Mouse (Mus musculus) heart, adult 2 months (tissue): ENCODE data around the gene Uhrf1. TPM values are rescaled to one million over a fixed set of nuclear protein-coding genes. Genes with fewer than 3 reads are reported as not detected.

Source experiments
- DNase-seq, 2 experiments: peaks; one replicate each; pipeline ENCODE4 v3.0.0; 2021
- H3K27ac ChIP-seq: fragments of 200-600 bp; 2 replicates; pipeline ENCODE4 v1.8.1; 2022
- H3K27me3 ChIP-seq: fragments of 200-500 bp; 2 replicates; pipeline ENCODE4 v1.6.1; 2012; ENCODE audit warnings: mild to moderate bottlenecking, low read length, inconsistent platforms, mixed read lengths; ENCODE audit not compliant: control insufficient read depth, insufficient read depth
- H3K36me3 ChIP-seq: fragments of 200-500 bp; 2 replicates; pipeline ENCODE4 v1.6.1; 2012; ENCODE audit warnings: low read length, inconsistent platforms; ENCODE audit not compliant: control insufficient read depth, insufficient read depth
- H3K4me1 ChIP-seq: fragments of 200-500 bp; 2 replicates; pipeline ENCODE4 v1.6.1; 2011; ENCODE audit warnings: low read length; ENCODE audit not compliant: control insufficient read depth, insufficient read depth
- H3K4me3 ChIP-seq: fragments of 200-600 bp; 2 replicates; pipeline ENCODE4 v1.8.1; 2022
- H3K79me2 ChIP-seq: fragments of 200-500 bp; replicated peaks from 2 replicates; pipeline ENCODE4 v1.6.1; 2012; ENCODE audit warnings: mild to moderate bottlenecking, inconsistent platforms, low read length, moderate library complexity, mixed read lengths; ENCODE audit not compliant: control insufficient read depth, insufficient read depth
- H3K9ac ChIP-seq: fragments of 200-500 bp; 2 replicates; pipeline ENCODE4 v1.6.1; 2012; ENCODE audit warnings: low read depth, mild to moderate bottlenecking, control low read depth, inconsistent platforms, low read length, mixed read lengths
- CTCF ChIP-seq: fragments of 200-600 bp; IDR thresholded peaks from 2 replicates; pipeline ENCODE4 v1.8.1; 2022; ENCODE audit warnings: antibody characterized with exemption, mild to moderate bottlenecking, moderate library complexity
- EP300 ChIP-seq: fragments of 200-500 bp; IDR thresholded peaks from 2 replicates; pipeline ENCODE4 v1.6.1; 2011; ENCODE audit warnings: low read depth, low read length, control low read depth; ENCODE audit not compliant: insufficient read depth
- POLR2A ChIP-seq: fragments of 200-500 bp; IDR thresholded peaks from 2 replicates; pipeline ENCODE4 v1.6.1; 2011; ENCODE audit warnings: mild to moderate bottlenecking, low read depth, low read length, control low read depth; ENCODE audit not compliant: insufficient read depth
- WGBS: fragments of 180-500 bp; shearing (Covaris S2); methylation state at CpG from one replicate; pipeline ENCODE4 v1.1.7; 2018; 5-methylcytosine and 5-hydroxymethylcytosine counted together
- intact Hi-C: fragments of 180-260 bp; cut with DNase I; formaldehyde crosslinking; loops from one replicate; pipeline ENCODE4 v1.15.1; 2025
- polyA plus RNA-seq: library from polyadenylated mRNA; depleted of rRNA; stranded (reverse); fragments of >200 nt; gene quantifications from 2 replicates; pipeline ENCODE4 v1.2.3, GENCODE M21; 2012
- total RNA-seq, 2 experiments: library from RNA; stranded (reverse); gene quantifications; 2 replicates each; pipeline ENCODE4 v1.2.3; 2021

Gene Uhrf1
- total and polyA plus RNA-seq, 3 experiments = 1.2 to 2.4 (median 2.0) TPM

DNA sequence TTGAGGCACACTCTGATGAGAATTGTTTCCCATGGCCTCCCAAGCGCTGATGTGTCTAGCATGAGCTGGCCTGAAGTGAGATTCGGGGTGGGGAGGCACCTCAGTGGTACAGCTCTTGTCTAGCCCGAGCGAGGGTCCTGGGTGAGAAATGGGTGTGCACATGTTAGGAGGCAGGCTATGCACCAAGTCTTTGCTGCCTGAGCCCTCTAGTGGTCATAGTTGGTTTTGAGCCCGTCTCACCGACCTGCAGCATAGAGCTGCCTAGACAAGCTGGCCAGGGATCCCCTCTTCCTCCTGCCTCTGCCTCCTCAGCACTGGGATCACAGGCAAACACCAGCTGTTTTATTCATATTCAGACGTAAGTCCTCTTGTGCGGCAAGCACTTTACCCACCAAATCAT lies 39.1 kb upstream of the Uhrf1 start:
- intact Hi-C loops = no loop called here
- WGBS = 16% methylated on average over 8 of the region's 8 CpGs
- Histone ChIP-seq H3K79me2 (peaks cover 4% of the 10 kb centered on the region), H3K4me3 (no peak overlapping the region), H3K9ac (no peak overlapping the region), H3K4me1 (peaks cover 19% of the 10 kb centered on the region), H3K27me3 (no peaks in the 10 kb centered on the region), H3K27ac (peak overlapping the region; percentile 1; the same call in 1 of the 2 replicates), H3K36me3 (peaks cover 10% of the 10 kb centered on the region)
- peak; percentile 78 to 79 for DNase-seq
- peak; percentile 36; the same call in 1 of the 2 replicates for TF ChIP-seq POLR2A
- peak; percentile 76; the same call in 1 of the 2 replicates for TF ChIP-seq EP300
- peak; percentile 84 for TF ChIP-seq CTCF

DNA sequence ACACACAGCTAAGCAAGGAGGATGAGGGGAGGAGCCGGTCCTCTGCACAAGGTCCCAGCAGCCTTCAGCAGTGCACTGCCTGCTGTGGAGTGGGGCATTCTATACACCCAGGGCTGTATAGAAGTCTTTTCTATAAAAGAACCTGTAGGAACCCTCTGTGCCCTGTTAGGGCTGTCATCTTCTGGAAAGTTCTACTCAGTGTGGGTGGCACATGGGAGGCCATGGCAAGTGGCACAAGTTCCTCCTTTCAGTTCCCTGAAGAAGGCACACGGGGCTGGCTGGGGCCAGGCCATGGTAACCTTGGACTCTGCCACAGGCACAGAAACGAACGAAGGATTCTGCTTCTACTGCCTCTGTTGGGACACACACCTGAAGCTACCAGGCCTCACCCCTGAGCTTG lies 38.1 kb upstream of the Uhrf1 start:
- DNase-seq = peak in 1 of 2 experiments; percentile 39

DNA sequence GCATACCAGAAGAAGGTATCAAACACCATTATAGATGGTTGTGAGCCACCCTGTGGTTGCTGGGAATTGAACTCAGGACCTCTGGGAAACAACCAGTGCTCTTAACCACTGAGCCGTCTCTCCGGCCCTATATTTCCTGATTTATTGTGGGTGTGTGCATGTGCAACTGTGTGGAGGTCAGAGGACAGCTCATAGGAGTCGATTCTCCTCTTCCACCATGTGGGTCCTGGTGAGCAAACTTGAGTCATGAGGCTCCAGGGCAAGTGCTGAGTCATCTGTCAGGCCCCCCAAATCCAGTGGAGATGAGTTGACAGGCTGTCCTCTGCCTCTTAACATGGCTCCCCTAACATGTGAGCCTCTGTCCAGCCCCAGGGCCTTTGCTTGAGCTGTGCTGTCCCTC lies 37.3 kb upstream of the Uhrf1 start:
- DNase-seq = no peak
- Histone ChIP-seq H3K27ac (no peak overlapping the region), H3K4me3 (no peak overlapping the region), H3K36me3 (peaks cover 4% of the 10 kb centered on the region), H3K27me3 (no peaks in the 10 kb centered on the region), H3K9ac (no peak overlapping the region), H3K79me2 (no peaks in the 10 kb centered on the region), H3K4me1 (peaks cover 9% of the 10 kb centered on the region)
- intact Hi-C loops = no loop called here
- TF ChIP-seq EP300 (no peak), CTCF (no peak), POLR2A (0 out of 2 replicates have a peak, but pooled peaks have one; percentile 28)
- WGBS = 78% methylated on average over 3 of the region's 3 CpGs

More for the DNA sequence above, 38.1 kb upstream of the Uhrf1 start:
- H3K9ac ChIP-seq = no peak overlapping the region
- no peak overlapping the region for H3K4me3 ChIP-seq
- no peaks in the 10 kb centered on the region for H3K27me3 ChIP-seq
- TF ChIP-seq CTCF (no peak), POLR2A (no peak; the same call in 1 of the 2 replicates), EP300 (no peak)
- peaks cover 12% of the 10 kb centered on the region for H3K4me1 ChIP-seq
- intact Hi-C loops = no loop called here
- 70% methylated on average over 4 of the region's 4 CpGs for WGBS
- peaks cover 2% of the 10 kb centered on the region; the same call in 1 of the 2 replicates for H3K79me2 ChIP-seq
- H3K36me3 ChIP-seq = peaks cover 5% of the 10 kb centered on the region
- H3K27ac ChIP-seq = peak overlapping the region; percentile 8; the same call in 1 of the 2 replicates

DNA sequence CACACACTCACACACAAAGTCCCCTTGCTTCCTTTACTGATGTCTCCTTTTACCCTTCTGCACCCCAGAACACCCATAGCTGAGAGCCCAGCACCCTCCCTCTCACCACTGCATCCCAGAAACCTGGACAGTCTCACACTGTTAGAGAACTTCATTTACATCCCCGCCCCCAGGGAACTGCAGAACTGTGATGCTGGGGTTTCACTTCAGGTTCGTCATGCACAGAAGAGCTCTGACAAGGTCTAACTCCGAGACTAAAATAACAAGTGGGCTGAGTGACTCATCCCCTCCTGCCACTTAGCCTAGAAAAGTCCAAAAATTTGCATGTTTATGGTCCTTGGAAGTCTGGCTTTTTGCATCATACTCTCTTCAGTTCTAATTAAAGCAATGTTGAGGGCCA lies 36.9 kb upstream of the Uhrf1 start:
- Histone ChIP-seq H3K4me1 (peaks cover 9% of the 10 kb centered on the region), H3K27me3 (no peaks in the 10 kb centered on the region), H3K4me3 (no peak overlapping the region), H3K27ac (peak overlapping the region; percentile 11), H3K36me3 (peaks cover 4% of the 10 kb centered on the region), H3K9ac (no peak overlapping the region), H3K79me2 (no peaks in the 10 kb centered on the region)
- no peak for DNase-seq
- WGBS = 27% methylated on average over 3 of the region's 3 CpGs
- TF ChIP-seq CTCF (no peak), EP300 (no peak), POLR2A (no peak)
- intact Hi-C loops = no loop called here

DNA sequence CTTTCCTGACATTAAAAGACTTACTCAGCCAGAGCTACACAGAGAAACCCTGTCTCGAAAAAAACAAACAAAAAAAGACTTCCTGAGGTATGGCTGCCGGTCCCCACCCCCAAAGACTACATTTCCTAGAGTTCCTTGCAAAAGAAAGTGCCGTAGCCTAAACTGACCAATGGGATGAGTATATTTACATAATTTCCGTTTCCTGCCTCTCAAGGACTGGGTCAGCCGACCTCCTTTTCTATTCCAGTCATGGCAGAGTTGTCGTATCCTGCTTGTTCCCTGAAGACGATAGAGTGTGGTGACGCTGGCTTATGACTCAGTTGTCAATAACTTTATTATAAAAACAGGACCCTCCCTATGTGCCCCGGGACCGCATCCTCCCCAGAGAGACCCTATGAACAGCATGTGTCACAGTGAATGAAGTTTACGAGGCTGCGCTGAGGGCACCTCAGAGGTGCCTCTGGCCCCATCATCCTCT lies 33.9 kb upstream of the Uhrf1 start:
- Histone ChIP-seq H3K9ac (peak overlapping the region; percentile 62), H3K4me1 (peaks cover 11% of the 10 kb centered on the region), H3K27me3 (no peaks in the 10 kb centered on the region), H3K36me3 (no peaks in the 10 kb centered on the region), H3K79me2 (no peaks in the 10 kb centered on the region; the same call in 1 of the 2 replicates), H3K4me3 (peak overlapping the region; percentile 59), H3K27ac (peak overlapping the region; percentile 95)
- intact Hi-C loops = no loop called here
- 12% methylated on average over 12 of the region's 12 CpGs for WGBS
- TF ChIP-seq EP300 = 0 out of 2 replicates have a peak, but pooled peaks have one; percentile 62
- no peak for TF ChIP-seq CTCF
- peak; percentile 94 for TF ChIP-seq POLR2A
- peak; percentile 56 to 75 for DNase-seq

DNA sequence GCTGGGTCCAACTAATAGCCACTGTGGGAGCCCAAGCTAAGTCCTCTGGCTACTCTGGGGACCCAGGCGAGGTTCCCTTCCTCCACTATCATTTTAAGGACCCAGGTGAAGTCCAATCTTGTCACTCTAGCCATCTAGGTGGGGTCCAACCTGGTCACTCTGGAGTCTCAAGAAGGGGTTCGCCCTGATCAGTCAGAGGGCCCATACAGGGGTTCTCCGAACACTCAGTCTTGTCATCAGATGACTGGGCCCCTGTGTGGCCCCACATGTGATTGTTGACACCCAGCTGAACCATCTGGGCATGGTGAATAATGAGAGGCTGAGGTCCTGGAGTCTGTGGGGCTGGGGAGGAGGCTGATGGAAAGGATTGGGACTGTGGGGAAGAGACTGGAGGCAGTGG lies 33.4 kb upstream of the Uhrf1 start:
- Histone ChIP-seq H3K4me3 (peak overlapping the region; percentile 59), H3K4me1 (peaks cover 13% of the 10 kb centered on the region), H3K9ac (peak overlapping the region; percentile 50; the same call in 1 of the 2 replicates), H3K27ac (peak overlapping the region; percentile 95), H3K36me3 (no peaks in the 10 kb centered on the region), H3K27me3 (no peaks in the 10 kb centered on the region), H3K79me2 (no peaks in the 10 kb centered on the region; the same call in 1 of the 2 replicates)
- intact Hi-C loops = no loop called here
- DNase-seq = no peak
- 82% methylated on average over 3 of the region's 3 CpGs for WGBS
- no peak for TF ChIP-seq EP300
- 0 out of 2 replicates have a peak, but pooled peaks have one; percentile 3 for TF ChIP-seq POLR2A
